Mouse (Mus musculus) bone marrow, adult 2 months (tissue): Measurements from ENCODE around the gene Phb2.

Source experiments
- CTCF ChIP-seq: fragments of 200-500 bp; IDR thresholded peaks from 2 replicates; pipeline ENCODE4 v1.5.1; 2011; ENCODE audit warnings: low read length, control low read depth; ENCODE audit not compliant: control insufficient read depth, insufficient read depth
- POLR2A ChIP-seq: fragments of 200-500 bp; IDR thresholded peaks from 2 replicates; pipeline ENCODE4 v1.6.1; 2011; ENCODE audit warnings: low read depth, mild to moderate bottlenecking, control low read depth, low read length, borderline replicate concordance; ENCODE audit not compliant: control insufficient read depth

DNA sequence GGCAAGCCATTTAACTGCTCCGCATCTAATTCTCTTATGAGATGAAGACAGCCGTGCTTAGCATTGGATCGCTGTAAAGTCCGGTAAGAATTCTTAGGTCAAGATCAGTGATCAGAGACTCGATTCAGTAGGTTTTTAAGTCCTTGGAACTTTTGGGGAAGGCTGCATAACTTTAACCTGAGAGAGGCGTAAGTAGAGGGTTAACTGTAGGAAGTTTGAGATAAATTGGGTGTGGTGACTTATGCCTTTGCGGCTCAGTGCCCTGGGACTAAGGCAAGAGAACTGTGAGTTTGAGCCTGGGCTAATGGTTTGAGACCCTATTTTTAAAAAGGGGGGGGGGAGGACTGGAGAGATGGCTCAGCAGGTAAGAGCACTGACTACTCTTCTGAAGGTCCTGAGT is 47.9 kb upstream of the Phb2 start:
- TF ChIP-seq CTCF, result no peak
- TF ChIP-seq POLR2A, result no peak
